Mouse (Mus musculus) ES-Bruce4 (cell line): ENCODE measurements around the gene Fam50b. TPM values are rescaled to one million over a fixed set of nuclear protein-coding genes. Genes with fewer than 3 reads are reported as not detected.

Source experiments
- H3K27ac ChIP-seq: 2 replicates; pipeline ENCODE4 v1.5.1; 2012; ENCODE audit warnings: low read length, inconsistent platforms; ENCODE audit not compliant: insufficient read depth
- H3K27me3 ChIP-seq: 2 replicates; pipeline ENCODE4 v1.6.1; 2012; ENCODE audit warnings: mild to moderate bottlenecking, low read length, inconsistent platforms; ENCODE audit not compliant: control insufficient read depth, poor library complexity, insufficient read depth, severe bottlenecking
- H3K36me3 ChIP-seq: 2 replicates; pipeline ENCODE4 v1.6.1; 2012; ENCODE audit warnings: inconsistent platforms, mild to moderate bottlenecking, low read length, moderate library complexity; ENCODE audit not compliant: control insufficient read depth, poor library complexity, insufficient read depth, severe bottlenecking
- H3K4me1 ChIP-seq: one replicate; pipeline ENCODE4 v1.8.1; 2011; ENCODE audit warnings: low read length; ENCODE audit not compliant: control insufficient read depth, insufficient read depth
- H3K4me3 ChIP-seq: 2 replicates; pipeline ENCODE4 v1.5.1; 2011; ENCODE audit warnings: low read depth, mild to moderate bottlenecking, low read length
- H3K9ac ChIP-seq: 2 replicates; pipeline ENCODE4 v1.6.1; 2012; ENCODE audit warnings: low read depth, mild to moderate bottlenecking, inconsistent platforms; ENCODE audit not compliant: poor library complexity, severe bottlenecking
- H3K9me3 ChIP-seq: replicated peaks from 2 replicates; pipeline ENCODE4 v1.6.1; 2012; ENCODE audit warnings: mild to moderate bottlenecking, low read length, inconsistent platforms; ENCODE audit not compliant: control insufficient read depth, poor library complexity, insufficient read depth, severe bottlenecking
- CTCF ChIP-seq: IDR thresholded peaks from one replicate; pipeline ENCODE4 v1.8.1; 2011; ENCODE audit warnings: low read depth, low read length
- EP300 ChIP-seq: IDR thresholded peaks from 2 replicates; pipeline ENCODE4 v1.6.1; 2011; ENCODE audit warnings: low read depth, low read length; ENCODE audit not compliant: insufficient read depth
- POLR2A ChIP-seq: IDR thresholded peaks from one replicate; pipeline ENCODE4 v1.8.1; 2011; ENCODE audit warnings: low read length; ENCODE audit not compliant: insufficient read depth
- polyA plus RNA-seq: library from polyadenylated mRNA; stranded (reverse); fragments of >200 nt; gene quantifications from 2 replicates; pipeline ENCODE4 v1.2.4, GENCODE M21; 2011; ENCODE audit warnings: low read depth; ENCODE audit not compliant: missing spikeins, insufficient read depth, insufficient read length

The Fam50b gene
- polyA plus RNA-seq, 1 experiment: not detected

GRCm38 (mm10) chr13:34727060-34727459, 7.6 kb upstream of the Fam50b start:
- Histone ChIP-seq H3K4me1 (no peaks in the 10 kb centered on the region), H3K4me3 (no peak overlapping the region), H3K9ac (no peak overlapping the region), H3K27ac (no peak overlapping the region), H3K9me3 (no peaks in the 10 kb centered on the region), H3K27me3 (no peaks in the 10 kb centered on the region), H3K36me3 (no peaks in the 10 kb centered on the region)
- TF ChIP-seq CTCF (no peak), POLR2A (no peak), EP300 (no peak)

GRCm38 (mm10) chr13:34731551-34731950, 3.1 kb upstream of the Fam50b start:
- Histone ChIP-seq H3K36me3 (no peaks in the 10 kb centered on the region), H3K9ac (no peak overlapping the region), H3K27me3 (no peaks in the 10 kb centered on the region), H3K4me1 (no peaks in the 10 kb centered on the region), H3K9me3 (no peaks in the 10 kb centered on the region), H3K4me3 (no peak overlapping the region), H3K27ac (no peak overlapping the region)
- TF ChIP-seq CTCF (no peak), EP300 (no peak), POLR2A (no peak)

GRCm38 (mm10) chr13:34733780-34734179, 870 bp upstream of the Fam50b start:
- Histone ChIP-seq H3K4me1 (no peaks in the 10 kb centered on the region), H3K9ac (no peak overlapping the region), H3K27me3 (no peaks in the 10 kb centered on the region), H3K9me3 (no peaks in the 10 kb centered on the region), H3K36me3 (no peaks in the 10 kb centered on the region), H3K27ac (no peak overlapping the region), H3K4me3 (no peak overlapping the region)
- TF ChIP-seq CTCF (no peak), EP300 (no peak), POLR2A (no peak)

GRCm38 (mm10) chr13:34737968-34738698, 3.5 kb downstream of the Fam50b start:
- Histone ChIP-seq H3K36me3 (no peaks in the 10 kb centered on the region), H3K27ac (no peak overlapping the region), H3K9me3 (no peaks in the 10 kb centered on the region), H3K27me3 (no peaks in the 10 kb centered on the region), H3K9ac (no peak overlapping the region), H3K4me1 (no peaks in the 10 kb centered on the region), H3K4me3 (no peak overlapping the region)
- TF ChIP-seq POLR2A: no peak
- no peak for TF ChIP-seq EP300
- TF ChIP-seq CTCF: no peak

GRCm38 (mm10) chr13:34738699-34738973, 4.0 kb downstream of the Fam50b start:
- Histone ChIP-seq H3K27ac (no peak overlapping the region), H3K4me3 (no peak overlapping the region), H3K36me3 (no peaks in the 10 kb centered on the region), H3K9me3 (no peaks in the 10 kb centered on the region), H3K9ac (no peak overlapping the region), H3K4me1 (no peaks in the 10 kb centered on the region), H3K27me3 (no peaks in the 10 kb centered on the region)
- no peak for TF ChIP-seq EP300
- no peak for TF ChIP-seq POLR2A
- TF ChIP-seq CTCF: no peak

- H3K36me3 ChIP-seq: no peaks in the 10 kb centered on the region
- no peaks in the 10 kb centered on the region for H3K27me3 ChIP-seq
- TF ChIP-seq CTCF (no peak), EP300 (no peak), POLR2A (no peak)
- H3K4me3 ChIP-seq: no peak overlapping the region
- H3K9me3 ChIP-seq: no peaks in the 10 kb centered on the region
- no peak overlapping the region for H3K27ac ChIP-seq
- no peak overlapping the region for H3K9ac ChIP-seq
- H3K4me1 ChIP-seq: no peaks in the 10 kb centered on the region
Observed at GRCm38 (mm10) chr13:34739071-34739470, 4.4 kb downstream of the Fam50b start.
